Mouse (Mus musculus) central nervous system, embryonic 11.5 days (tissue): Measurements from ENCODE around the gene Vash1. TPM values are rescaled to one million over a fixed set of nuclear protein-coding genes. Genes with fewer than 3 reads are reported as not detected.

Source experiments
- polyA plus RNA-seq: library from polyadenylated mRNA; depleted of rRNA; stranded (reverse); fragments of >200 nt; gene quantifications from 2 replicates; pipeline ENCODE4 v1.2.3, GENCODE M21; 2012; rRNA removed

Vash1 gene
- polyA plus RNA-seq = 23.5 and 34.0 TPM in 2 replicates

GRCm38 (mm10) chr12:86678591-86679545 lies at the start of gene Vash1:
Vash1 (plus strand) TSS chr12:86678700.

GRCm38 (mm10) chr12:86726120-86726640 lies 47.7 kb downstream of the Vash1 start, which contains the start of gene Angel1:
Angel1 (minus strand) TSS chr12:86726460.

GRCm38 (mm10) chr12:86734319-86734810 lies 55.9 kb downstream of the Vash1 start, which contains the start of gene Lrrc74a:
Lrrc74a (plus strand) TSS chr12:86734369.

Other genes starting within 250 kb of the Vash1 start
- 10.4 and 12.9 TPM in 2 replicates for gene Angel1, start 47.8 kb downstream of the Vash1 start, polyA plus RNA-seq
- not detected in 2 replicates for gene Lrrc74a, start 55.7 kb downstream of the Vash1 start, polyA plus RNA-seq
- gene Irf2bpl, start 206.1 kb downstream of the Vash1 start, polyA plus RNA-seq = 34.0 and 38.6 TPM in 2 replicates